Mouse (Mus musculus): ENCODE data around the gene Tgfbr2. TPM values are rescaled to one million over a fixed set of nuclear protein-coding genes. Genes with fewer than 3 reads are reported as not detected.

The Tgfbr2 gene
- polyA plus RNA-seq, 1 experiment from 2014 or later = 53.1 TPM

- Histone ChIP-seq H3K36me3 (no peaks in the 10 kb centered on the region), H3K4me2 (peak overlapping the region; percentile 70), H3K4me3 (peak overlapping the region; percentile 79), H3K27ac (peak overlapping the region; percentile 97), H3K9me3 (no peaks in the 10 kb centered on the region), H3K4me1 (peaks cover 49% of the 10 kb centered on the region), H3K9ac (peak overlapping the region; percentile 84), H3K27me3 (no peaks in the 10 kb centered on the region)
- whole genome bisulfite sequencing = 51% methylated on average over 16 of the region's 16 CpGs
- no peak for ATAC-seq (ENCODE audit: borderline replicate concordance, extremely low read depth, low FRiP score, low TSS enrichment)
These were observed 1.5 kb downstream of the Tgfbr2 start for GRCm38 (mm10) chr9:116173473-116174170.

GRCm38 (mm10) chr9:116173059-116173458 is 2.1 kb downstream of the Tgfbr2 start:
- ATAC-seq (ENCODE audit: borderline replicate concordance, extremely low read depth, low FRiP score, low TSS enrichment) = no peak
- Histone ChIP-seq H3K9me3 (no peaks in the 10 kb centered on the region), H3K4me1 (peaks cover 53% of the 10 kb centered on the region), H3K27ac (peak overlapping the region; percentile 97), H3K36me3 (no peaks in the 10 kb centered on the region), H3K4me3 (peak overlapping the region; percentile 79), H3K27me3 (no peaks in the 10 kb centered on the region), H3K9ac (peak overlapping the region; percentile 84), H3K4me2 (peak overlapping the region; percentile 70)
- 13% methylated on average over 6 of the region's 6 CpGs for WGBS

GRCm38 (mm10) chr9:116169067-116169466 is 6.1 kb downstream of the Tgfbr2 start:
- H3K4me1 ChIP-seq = peaks cover 60% of the 10 kb centered on the region
- H3K36me3 ChIP-seq = 0 out of 2 replicates have a peak, but pooled peaks cover 7% of the 10 kb centered on the region
- H3K4me3 ChIP-seq = no peak overlapping the region
- H3K27me3 ChIP-seq = no peaks in the 10 kb centered on the region
- WGBS = 67% methylated on average over 6 of the region's 6 CpGs
- no peak overlapping the region for H3K9ac ChIP-seq
- ATAC-seq (ENCODE audit: borderline replicate concordance, extremely low read depth, low FRiP score, low TSS enrichment) = no peak
- no peaks in the 10 kb centered on the region for H3K9me3 ChIP-seq
- no peak overlapping the region for H3K27ac ChIP-seq
- no peak overlapping the region for H3K4me2 ChIP-seq

- WGBS = 72% methylated on average over 6 of the region's 6 CpGs
- Histone ChIP-seq H3K27me3 (no peaks in the 10 kb centered on the region), H3K9me3 (no peaks in the 10 kb centered on the region), H3K9ac (no peak overlapping the region), H3K27ac (no peak overlapping the region), H3K36me3 (peaks cover 11% of the 10 kb centered on the region; the same call in 1 of the 2 replicates), H3K4me2 (no peak overlapping the region), H3K4me1 (peaks cover 50% of the 10 kb centered on the region), H3K4me3 (no peak overlapping the region)
- no peak for ATAC-seq (ENCODE audit: borderline replicate concordance, extremely low read depth, low FRiP score, low TSS enrichment)
These were observed 7.8 kb downstream of the Tgfbr2 start for GRCm38 (mm10) chr9:116167304-116167880.

GRCm38 (mm10) chr9:116166363-116166762 is 8.8 kb downstream of the Tgfbr2 start:
- H3K9ac ChIP-seq = no peak overlapping the region
- H3K27me3 ChIP-seq = no peaks in the 10 kb centered on the region
- H3K4me3 ChIP-seq = no peak overlapping the region
- H3K27ac ChIP-seq = 0 out of 2 replicates have a peak overlapping the region, but pooled peaks have one; percentile 11
- no peak overlapping the region for H3K4me2 ChIP-seq
- peaks cover 52% of the 10 kb centered on the region for H3K4me1 ChIP-seq
- 85% methylated on average over 6 of the region's 6 CpGs for WGBS
- no peaks in the 10 kb centered on the region for H3K9me3 ChIP-seq
- ATAC-seq (ENCODE audit: borderline replicate concordance, extremely low read depth, low FRiP score, low TSS enrichment) = no peak
- H3K36me3 ChIP-seq = peaks cover 11% of the 10 kb centered on the region; the same call in 1 of the 2 replicates

GRCm38 (mm10) chr9:116163883-116164282 is 11.3 kb downstream of the Tgfbr2 start:
- H3K9me3 ChIP-seq = no peaks in the 10 kb centered on the region
- WGBS = 67% methylated on average over 6 of the region's 6 CpGs
- peaks cover 51% of the 10 kb centered on the region for H3K4me1 ChIP-seq
- no peak overlapping the region for H3K4me3 ChIP-seq
- H3K4me2 ChIP-seq = no peak overlapping the region
- no peak overlapping the region for H3K9ac ChIP-seq
- H3K27ac ChIP-seq = no peak overlapping the region
- peaks cover 11% of the 10 kb centered on the region; the same call in 1 of the 2 replicates for H3K36me3 ChIP-seq
- H3K27me3 ChIP-seq = no peaks in the 10 kb centered on the region
- ATAC-seq (ENCODE audit: borderline replicate concordance, extremely low read depth, low FRiP score, low TSS enrichment) = no peak

- no peaks in the 10 kb centered on the region for H3K9me3 ChIP-seq
- no peak overlapping the region for H3K27ac ChIP-seq
- peaks cover 45% of the 10 kb centered on the region for H3K4me1 ChIP-seq
- ATAC-seq (ENCODE audit: borderline replicate concordance, extremely low read depth, low FRiP score, low TSS enrichment) = no peak
- 95% methylated on average over 7 of the region's 7 CpGs for WGBS
- no peak overlapping the region for H3K4me2 ChIP-seq
- H3K9ac ChIP-seq = no peak overlapping the region
- H3K27me3 ChIP-seq = no peaks in the 10 kb centered on the region
- peaks cover 11% of the 10 kb centered on the region; the same call in 1 of the 2 replicates for H3K36me3 ChIP-seq
- H3K4me3 ChIP-seq = no peak overlapping the region
These were observed 12.2 kb downstream of the Tgfbr2 start for GRCm38 (mm10) chr9:116162866-116163374.

- H3K4me1 ChIP-seq = peaks cover 43% of the 10 kb centered on the region
- no peak overlapping the region for H3K4me2 ChIP-seq
- whole genome bisulfite sequencing = 59% methylated on average over 7 of the region's 7 CpGs
- H3K27ac ChIP-seq = 0 out of 2 replicates have a peak overlapping the region, but pooled peaks have one; percentile 12
- 0 out of 2 replicates have a peak, but pooled peaks have one; percentile 55 for ATAC-seq (ENCODE audit: borderline replicate concordance, extremely low read depth, low FRiP score, low TSS enrichment)
- no peak overlapping the region for H3K4me3 ChIP-seq
- H3K9ac ChIP-seq = no peak overlapping the region
- H3K36me3 ChIP-seq = peaks cover 20% of the 10 kb centered on the region
- no peaks in the 10 kb centered on the region for H3K9me3 ChIP-seq
- no peaks in the 10 kb centered on the region for H3K27me3 ChIP-seq
These were observed 14.3 kb downstream of the Tgfbr2 start for GRCm38 (mm10) chr9:116160860-116161259.

- Histone ChIP-seq H3K4me3 (no peak overlapping the region), H3K9ac (no peak overlapping the region), H3K9me3 (no peaks in the 10 kb centered on the region), H3K4me2 (no peak overlapping the region), H3K27ac (no peak overlapping the region), H3K36me3 (peaks cover 22% of the 10 kb centered on the region), H3K27me3 (no peaks in the 10 kb centered on the region), H3K4me1 (peaks cover 43% of the 10 kb centered on the region)
- no peak for ATAC-seq (ENCODE audit: borderline replicate concordance, extremely low read depth, low FRiP score, low TSS enrichment)
- 76% methylated on average over 3 of the region's 3 CpGs for WGBS
These were observed 15.1 kb downstream of the Tgfbr2 start for GRCm38 (mm10) chr9:116160067-116160466.

- Histone ChIP-seq H3K4me2 (no peak overlapping the region), H3K4me3 (no peak overlapping the region), H3K4me1 (peaks cover 49% of the 10 kb centered on the region), H3K27ac (no peak overlapping the region), H3K9me3 (no peaks in the 10 kb centered on the region), H3K27me3 (no peaks in the 10 kb centered on the region), H3K36me3 (peaks cover 34% of the 10 kb centered on the region), H3K9ac (no peak overlapping the region)
- WGBS = 62% methylated on average over 5 of the region's 5 CpGs
- ATAC-seq (ENCODE audit: borderline replicate concordance, extremely low read depth, low FRiP score, low TSS enrichment) = no peak
These were observed 18.7 kb downstream of the Tgfbr2 start for GRCm38 (mm10) chr9:116156501-116156900.

- H3K9me3 ChIP-seq = no peaks in the 10 kb centered on the region
- no peak overlapping the region for H3K4me2 ChIP-seq
- H3K4me1 ChIP-seq = peaks cover 46% of the 10 kb centered on the region
- no peak overlapping the region for H3K4me3 ChIP-seq
- peaks cover 34% of the 10 kb centered on the region for H3K36me3 ChIP-seq
- H3K9ac ChIP-seq = no peak overlapping the region
- 76% methylated on average over 4 of the region's 4 CpGs for WGBS
- ATAC-seq (ENCODE audit: borderline replicate concordance, extremely low read depth, low FRiP score, low TSS enrichment) = no peak
- H3K27ac ChIP-seq = no peak overlapping the region
- H3K27me3 ChIP-seq = no peaks in the 10 kb centered on the region
These were observed 22.3 kb downstream of the Tgfbr2 start for GRCm38 (mm10) chr9:116152878-116153277.
